Mouse (Mus musculus) limb, embryonic 12.5 days (tissue): ENCODE measurements around the gene Zfyve1. TPM values are rescaled to one million over a fixed set of nuclear protein-coding genes. Genes with fewer than 3 reads are reported as not detected.
A peak's percentile ranks its signal among the peaks of the same experiment; 100 is the strongest.
"Not testable (repeated sequence)": the region's sequence is repeated elsewhere in the genome, so short reads cannot be mapped to it uniquely, and the experiment has no call there.

Experiments used
- ATAC-seq: fragments of 200-750 bp; cut with Nextera tagmentation; 2 replicates; pipeline ENCODE4 v1.8.0; 2017; ENCODE audit warnings: low read depth, moderate TSS enrichment; ENCODE audit not compliant: insufficient number of reproducible peaks, insufficient read depth, low FRiP score, low TSS enrichment
- H3K27ac ChIP-seq: fragments of 300-500 bp; sonication (generic); 2 replicates; pipeline ENCODE4 v1.5.1; 2016; ENCODE audit warnings: mild to moderate bottlenecking, moderate library complexity
- H3K27me3 ChIP-seq: fragments of 300-500 bp; sonication (generic); 2 replicates; pipeline ENCODE4 v1.6.1; 2016; ENCODE audit warnings: mild to moderate bottlenecking, moderate library complexity
- H3K36me3 ChIP-seq: fragments of 300-500 bp; sonication (generic); 2 replicates; pipeline ENCODE4 v1.6.1; 2016; ENCODE audit warnings: mild to moderate bottlenecking, moderate library complexity
- H3K4me1 ChIP-seq: fragments of 300-500 bp; sonication (generic); replicated peaks from 2 replicates; pipeline ENCODE4 v1.6.1; 2016
- H3K4me2 ChIP-seq: fragments of 300-500 bp; sonication (generic); 2 replicates; pipeline ENCODE4 v1.6.1; 2016; ENCODE audit warnings: mild to moderate bottlenecking, moderate library complexity
- H3K4me3 ChIP-seq: fragments of 300-500 bp; sonication (generic); replicated peaks from 2 replicates; pipeline ENCODE4 v1.5.1; 2016; ENCODE audit warnings: mild to moderate bottlenecking
- H3K9ac ChIP-seq: fragments of 300-500 bp; sonication (generic); replicated peaks from 2 replicates; pipeline ENCODE4 v1.6.1; 2016; ENCODE audit warnings: mild to moderate bottlenecking, moderate library complexity
- H3K9me3 ChIP-seq: fragments of 300-500 bp; sonication (generic); 2 replicates; pipeline ENCODE4 v1.6.1; 2016; ENCODE audit warnings: mild to moderate bottlenecking, moderate library complexity
- WGBS: fragments of 180-500 bp; shearing (Covaris S2); methylation state at CpG from one replicate; pipeline ENCODE4 v1.1.7; 2016; 5-methylcytosine and 5-hydroxymethylcytosine counted together
- polyA plus RNA-seq: library from polyadenylated mRNA; unstranded; fragments of >200 nt; fragmentation: Nextera tagmentation; extraction: Ambion mirVana; gene quantifications from 2 replicates; pipeline ENCODE4 v1.2.1, GENCODE M21; 2016

The Zfyve1 gene
- polyA plus RNA-seq = 24.1 and 26.0 TPM in 2 replicates

DNA sequence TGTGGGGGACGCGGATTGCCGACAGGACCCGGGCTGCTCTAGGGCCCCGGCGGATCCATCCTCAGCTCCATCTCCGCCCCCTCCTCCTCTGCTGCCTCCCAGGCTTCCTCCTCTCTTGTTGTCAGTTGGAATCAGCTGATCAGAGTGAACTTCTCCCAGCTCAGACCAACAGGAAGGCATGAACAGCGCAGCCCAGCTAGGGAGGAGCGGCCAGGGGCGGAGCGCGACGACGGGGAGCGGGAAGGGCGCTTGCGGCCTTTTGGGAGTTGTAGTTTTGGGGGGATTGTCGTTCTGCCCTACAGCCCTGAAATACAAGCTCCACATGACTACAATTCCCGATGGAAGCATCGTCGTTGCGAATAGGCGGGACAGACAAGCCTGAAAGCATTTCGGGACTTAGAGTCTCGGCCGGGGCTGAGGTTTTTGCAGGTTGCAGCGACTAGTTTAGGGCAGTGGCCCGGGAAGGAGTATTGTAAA, at the start of gene Zfyve1:
Gene Zfyve1 (minus strand): TSS at position 198 of the 477 bp plus-strand sequence.
- peak; percentile 98 for ATAC-seq
- Histone ChIP-seq H3K36me3 (peaks cover 30% of the 10 kb centered on the region), H3K4me2 (peak within 1 kb of the TSS; percentile 58), H3K27me3 (no peaks in the 10 kb centered on the region), H3K9ac (peak within 1 kb of the TSS; percentile 91), H3K27ac (peak within 1 kb of the TSS; percentile 87), H3K9me3 (no peaks in the 10 kb centered on the region), H3K4me3 (peak within 1 kb of the TSS; percentile 94), H3K4me1 (peaks cover 6% of the 10 kb centered on the region; the same call in 1 of the 2 replicates)
- under 1% methylated on average over 28 of the region's 28 CpGs for WGBS

DNA sequence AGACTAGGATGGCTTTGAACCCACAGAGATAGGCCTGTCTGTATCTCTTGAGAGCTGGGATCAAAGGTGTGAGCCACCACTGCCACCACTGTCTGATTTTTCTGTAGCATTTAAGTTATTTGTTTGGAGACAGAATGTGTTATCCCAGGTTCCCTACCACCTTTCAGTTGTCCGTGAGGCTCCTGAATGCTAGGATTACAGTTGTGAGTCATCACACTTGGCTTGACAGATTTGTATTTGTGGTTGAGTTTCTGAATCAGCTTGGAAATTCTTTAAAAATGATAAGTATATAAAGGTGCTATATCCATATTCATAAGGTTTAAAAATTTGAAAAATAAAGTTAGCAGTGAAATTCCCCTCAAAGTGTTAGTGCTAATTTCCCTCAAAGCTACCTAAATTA, 46.1 kb upstream of the Zfyve1 start:
- H3K4me2 ChIP-seq = no peak overlapping the region
- H3K9ac ChIP-seq = no peak overlapping the region
- no peak overlapping the region for H3K4me3 ChIP-seq
- H3K27ac ChIP-seq = no peak overlapping the region
- no peaks in the 10 kb centered on the region for H3K9me3 ChIP-seq
- H3K27me3 ChIP-seq = no peaks in the 10 kb centered on the region
- 90% methylated on average over 1 of the region's 1 CpGs for WGBS
- H3K4me1 ChIP-seq = no peaks in the 10 kb centered on the region
- peaks cover 67% of the 10 kb centered on the region for H3K36me3 ChIP-seq
- ATAC-seq = no peak

DNA sequence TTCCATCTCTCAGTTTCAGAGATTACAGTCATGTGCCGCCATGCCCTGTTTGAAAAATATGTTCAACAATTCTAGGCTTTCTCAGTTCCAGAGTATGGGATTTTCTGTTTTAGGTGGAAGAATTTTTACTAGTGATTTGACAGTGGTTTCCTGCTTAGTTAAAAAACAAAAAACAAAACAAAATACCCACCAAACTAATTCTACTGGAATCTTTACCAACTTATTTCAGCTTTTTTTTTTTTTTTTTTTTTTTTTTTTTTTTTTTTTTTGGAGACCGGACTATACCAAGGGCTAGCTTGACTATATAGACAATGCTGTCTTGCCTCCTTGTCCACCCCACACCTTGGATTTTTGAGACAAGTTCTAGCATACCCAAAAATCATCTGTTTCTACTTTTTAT, 44.2 kb upstream of the Zfyve1 start:
- no peak for ATAC-seq
- WGBS = 91% methylated on average over 2 of the region's 2 CpGs
- Histone ChIP-seq H3K9ac (no peak overlapping the region), H3K9me3 (no peaks in the 10 kb centered on the region), H3K36me3 (peaks cover 68% of the 10 kb centered on the region), H3K4me1 (no peaks in the 10 kb centered on the region), H3K27me3 (no peaks in the 10 kb centered on the region), H3K4me2 (no peak overlapping the region), H3K4me3 (no peak overlapping the region), H3K27ac (no peak overlapping the region)

DNA sequence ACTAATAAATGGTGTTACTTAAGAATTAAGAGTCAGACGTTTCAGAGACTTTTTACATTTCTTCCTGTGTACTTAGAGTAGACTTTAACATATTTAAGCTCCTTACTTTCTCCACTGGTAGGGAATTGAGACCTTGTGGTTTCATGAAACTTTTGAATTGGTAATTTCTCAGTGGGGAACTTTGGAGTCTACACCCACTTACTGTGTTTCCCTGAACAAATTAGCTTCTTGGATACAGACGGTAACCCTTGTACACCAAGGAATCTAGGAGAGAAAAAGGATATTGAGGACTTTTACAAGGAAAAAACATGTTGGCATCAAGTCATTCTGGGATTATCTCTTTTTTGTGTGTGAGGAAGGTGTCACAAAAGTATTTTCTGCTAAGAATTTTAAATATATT, 36.8 kb upstream of the Zfyve1 start:
- 48% methylated on average over 2 of the region's 2 CpGs for WGBS
- Histone ChIP-seq H3K27ac (no peak overlapping the region), H3K27me3 (no peaks in the 10 kb centered on the region), H3K9ac (no peak overlapping the region), H3K4me3 (peak overlapping the region; percentile 12; the same call in 1 of the 2 replicates), H3K4me1 (peaks cover 6% of the 10 kb centered on the region; the same call in 1 of the 2 replicates), H3K9me3 (no peaks in the 10 kb centered on the region), H3K36me3 (peaks cover 32% of the 10 kb centered on the region), H3K4me2 (peak overlapping the region; percentile 70)
- ATAC-seq = no peak

DNA sequence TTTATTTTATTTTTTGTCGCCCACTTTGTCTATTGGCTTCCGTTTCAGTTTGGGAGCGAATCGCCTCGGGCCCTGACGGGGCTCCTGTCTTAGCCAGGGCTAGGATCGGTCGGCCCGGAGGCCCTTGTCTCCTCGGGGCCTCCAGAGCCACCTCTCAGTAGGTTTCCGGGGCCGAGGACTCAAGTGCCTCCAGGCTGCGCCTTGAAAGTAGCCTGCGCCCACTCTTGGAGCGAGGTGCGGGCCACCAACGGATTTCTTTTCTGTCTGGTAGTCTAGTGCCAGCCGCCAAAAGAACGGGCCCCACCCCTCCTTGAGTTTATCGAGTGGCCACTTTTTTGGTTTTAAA, 35.6 kb upstream of the Zfyve1 start:
- H3K4me1 ChIP-seq = peaks cover 6% of the 10 kb centered on the region; the same call in 1 of the 2 replicates
- H3K36me3 ChIP-seq = peaks cover 25% of the 10 kb centered on the region
- no peaks in the 10 kb centered on the region for H3K9me3 ChIP-seq
- ATAC-seq = peak; percentile 33
- no peaks in the 10 kb centered on the region for H3K27me3 ChIP-seq
- H3K4me2 ChIP-seq = peak overlapping the region; percentile 70
- peak overlapping the region; percentile 99 for H3K9ac ChIP-seq
- WGBS = 1% methylated on average over 20 of the region's 20 CpGs
- peak overlapping the region; percentile 94 for H3K4me3 ChIP-seq
- H3K27ac ChIP-seq = peak overlapping the region; percentile 97

DNA sequence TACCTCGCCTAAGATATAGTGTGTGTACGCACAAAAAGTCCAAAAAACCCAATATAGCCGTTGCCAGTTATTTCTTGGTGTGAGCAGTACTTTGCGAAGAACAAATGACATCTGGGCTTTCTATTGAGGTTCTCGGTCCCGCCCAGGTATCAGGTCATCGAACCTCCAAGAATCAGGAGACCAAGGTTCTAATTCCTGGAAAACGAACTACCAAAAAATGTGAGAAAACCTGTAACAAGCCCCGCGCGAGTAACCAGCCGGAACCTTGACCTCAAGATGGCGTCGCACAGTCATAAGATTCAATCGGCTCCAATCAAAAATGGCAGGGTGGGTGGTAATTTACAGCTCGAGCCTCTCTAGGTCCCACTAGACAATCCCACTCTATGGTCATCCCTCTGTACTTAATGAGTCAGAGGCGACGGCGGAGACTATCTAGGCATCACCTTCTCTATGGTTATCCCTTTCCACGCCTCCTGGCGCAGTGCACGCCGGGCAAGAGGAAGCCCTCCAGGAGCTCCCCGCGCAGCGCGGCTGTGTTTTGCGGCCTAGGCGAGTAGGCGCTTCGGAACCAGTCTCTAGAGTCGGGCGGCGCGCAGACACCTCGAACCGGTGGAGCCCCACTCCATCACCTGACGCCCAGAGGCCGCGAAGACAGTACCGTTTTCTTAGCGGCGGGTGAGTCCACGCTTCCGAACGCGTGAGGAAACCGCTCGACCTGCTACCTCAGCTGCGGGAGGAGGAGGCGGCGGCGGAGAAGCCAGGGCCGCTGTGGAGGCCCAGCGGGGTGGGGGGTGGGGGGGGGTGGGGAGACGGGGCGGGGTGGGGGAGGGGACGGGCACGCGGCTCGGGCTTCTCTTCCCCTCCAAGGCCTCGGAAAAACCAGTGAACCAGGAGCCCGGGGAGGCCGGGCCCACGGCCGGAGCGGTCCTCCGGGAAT, 35.0 kb upstream of the Zfyve1 start:
- Histone ChIP-seq H3K27ac (peak overlapping the region; percentile 97), H3K4me3 (peak overlapping the region; percentile 94), H3K27me3 (no peaks in the 10 kb centered on the region), H3K9ac (peak overlapping the region; percentile 99), H3K9me3 (no peaks in the 10 kb centered on the region), H3K36me3 (peaks cover 19% of the 10 kb centered on the region), H3K4me1 (peaks cover 6% of the 10 kb centered on the region; the same call in 1 of the 2 replicates), H3K4me2 (peak overlapping the region; percentile 70)
- peak; percentile 100 for ATAC-seq
- WGBS = under 1% methylated on average over 62 of the region's 68 CpGs

DNA sequence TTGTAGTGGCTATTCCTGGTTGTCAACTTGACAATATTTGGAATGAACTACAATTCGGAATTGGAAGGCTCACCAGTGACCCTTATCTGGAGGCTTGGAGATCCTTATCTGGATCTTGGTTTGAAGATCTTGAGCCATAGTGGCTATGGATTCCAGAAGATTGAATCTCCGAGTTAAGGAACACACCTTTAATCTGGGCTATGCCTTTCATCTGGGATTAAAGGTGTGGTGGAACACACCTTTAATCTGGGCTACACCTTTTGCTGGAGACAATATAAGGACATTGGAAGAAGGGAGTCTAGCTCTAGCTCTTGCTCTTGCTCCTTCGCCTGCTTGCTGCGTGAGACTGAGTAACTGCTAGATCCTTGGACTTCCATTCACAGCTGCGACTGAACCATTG, 33.9 kb upstream of the Zfyve1 start, which contains the start of gene Rbm25:
Gene Rbm25 (plus strand): TSS at position 301 of the 400 bp plus-strand sequence.
- H3K9ac ChIP-seq = peak within 1 kb of the TSS; percentile 99
- no CpG with 5 or more reads among the region's 5 CpGs for WGBS

DNA sequence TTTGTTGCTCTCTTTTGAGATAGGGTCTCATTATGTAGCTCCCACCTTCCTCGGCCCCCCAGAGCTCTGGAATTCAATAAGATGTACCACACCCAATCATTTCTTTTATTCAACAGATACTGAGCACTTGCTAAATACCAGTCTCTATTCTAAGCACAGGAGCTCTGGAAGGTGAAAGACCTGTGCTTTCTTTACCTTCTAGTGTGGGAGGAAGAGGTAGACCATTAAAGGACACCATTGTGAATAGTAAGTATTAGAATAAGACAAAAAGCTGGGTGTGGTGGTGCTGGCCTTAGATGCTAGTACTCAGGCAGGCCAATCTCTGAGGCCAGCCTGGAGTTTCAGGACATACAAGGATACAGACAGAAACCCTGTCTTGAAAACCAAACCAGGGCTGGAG, 27.3 kb upstream of the Zfyve1 start:
- H3K4me2 ChIP-seq = no peak overlapping the region
- ATAC-seq = no peak
- H3K36me3 ChIP-seq = no peaks in the 10 kb centered on the region
- H3K4me1 ChIP-seq = no peaks in the 10 kb centered on the region
- 96% methylated on average over 1 of the region's 1 CpGs for WGBS
- H3K27me3 ChIP-seq = no peaks in the 10 kb centered on the region
- no peak overlapping the region for H3K27ac ChIP-seq
- H3K9me3 ChIP-seq = no peaks in the 10 kb centered on the region
- H3K4me3 ChIP-seq = no peak overlapping the region
- H3K9ac ChIP-seq = no peak overlapping the region

More for the DNA sequence above, 33.9 kb upstream of the Zfyve1 start, which contains the start of gene Rbm25:
- peak within 1 kb of the TSS; percentile 97 for H3K27ac ChIP-seq
- not testable (repeated sequence) for ATAC-seq, H3K27me3 ChIP-seq, H3K9me3 ChIP-seq, H3K4me1 ChIP-seq, H3K36me3 ChIP-seq
- H3K4me2 ChIP-seq = peak within 1 kb of the TSS; percentile 64
- peak within 1 kb of the TSS; percentile 94 for H3K4me3 ChIP-seq

DNA sequence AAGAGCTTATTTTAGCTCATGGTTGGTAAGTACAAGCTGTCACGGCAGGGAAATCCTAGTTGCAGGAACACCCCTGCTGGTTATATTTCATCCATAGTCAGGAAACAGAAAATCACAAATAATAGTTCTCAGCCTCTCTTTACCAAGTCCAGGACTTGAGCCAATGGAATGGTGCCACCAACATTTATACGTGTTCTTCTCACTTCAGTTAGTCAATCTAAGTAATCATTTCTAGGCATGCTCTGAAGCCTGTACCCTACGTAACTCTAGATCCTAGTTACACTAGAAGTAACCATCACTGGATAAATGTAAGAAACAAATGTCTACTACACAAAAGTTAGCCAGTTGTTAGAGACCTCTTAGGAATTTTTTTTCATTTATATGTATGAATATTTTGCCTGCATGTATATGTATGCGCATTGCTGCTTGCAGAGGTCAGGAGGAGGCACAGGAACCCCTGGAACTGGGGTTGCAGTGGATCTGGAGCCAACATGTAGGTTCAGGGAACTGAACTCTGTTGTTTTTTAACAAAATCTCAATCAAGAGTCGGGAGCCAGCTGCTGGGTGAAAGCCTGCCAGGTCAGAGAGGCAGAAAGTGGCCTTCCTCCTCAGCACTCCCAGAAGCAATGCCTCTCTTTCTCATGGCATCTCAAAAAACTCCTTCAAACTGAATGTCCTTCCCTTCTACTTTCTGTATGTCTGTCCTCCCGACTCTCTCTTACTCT, 25.2 kb upstream of the Zfyve1 start:
- H3K27me3 ChIP-seq = no peaks in the 10 kb centered on the region
- H3K4me1 ChIP-seq = no peaks in the 10 kb centered on the region
- no peak overlapping the region for H3K27ac ChIP-seq
- H3K36me3 ChIP-seq = no peaks in the 10 kb centered on the region
- no peak overlapping the region for H3K9ac ChIP-seq
- no peak overlapping the region for H3K4me3 ChIP-seq
- no peaks in the 10 kb centered on the region for H3K9me3 ChIP-seq
- 79% methylated on average over 6 of the region's 6 CpGs for WGBS
- no peak overlapping the region for H3K4me2 ChIP-seq
- no peak for ATAC-seq

DNA sequence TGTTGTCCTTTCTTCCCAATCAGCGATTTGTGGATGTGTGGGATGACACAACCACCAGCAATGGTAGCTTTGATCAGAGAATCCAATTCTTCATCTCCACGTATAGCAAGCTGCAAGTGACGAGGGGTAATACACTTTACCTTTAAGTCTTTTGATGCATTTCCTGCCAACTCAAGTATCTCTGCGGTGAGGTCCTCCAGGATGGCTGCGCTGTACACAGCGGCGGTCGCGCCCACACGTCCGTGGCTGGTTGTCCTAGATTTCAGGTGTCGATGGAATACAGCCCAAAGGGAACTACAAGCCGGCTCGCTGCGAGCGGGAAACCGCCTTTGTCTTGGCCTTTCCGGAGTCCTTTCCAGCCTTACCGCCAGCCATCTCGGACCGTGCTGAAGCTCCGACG, 23.7 kb upstream of the Zfyve1 start:
- 62% methylated on average over 23 of the region's 23 CpGs for WGBS
- not testable (repeated sequence) for ATAC-seq
- H3K4me2 ChIP-seq = 0 out of 2 replicates have a peak overlapping the region, but pooled peaks have one; percentile 10

DNA sequence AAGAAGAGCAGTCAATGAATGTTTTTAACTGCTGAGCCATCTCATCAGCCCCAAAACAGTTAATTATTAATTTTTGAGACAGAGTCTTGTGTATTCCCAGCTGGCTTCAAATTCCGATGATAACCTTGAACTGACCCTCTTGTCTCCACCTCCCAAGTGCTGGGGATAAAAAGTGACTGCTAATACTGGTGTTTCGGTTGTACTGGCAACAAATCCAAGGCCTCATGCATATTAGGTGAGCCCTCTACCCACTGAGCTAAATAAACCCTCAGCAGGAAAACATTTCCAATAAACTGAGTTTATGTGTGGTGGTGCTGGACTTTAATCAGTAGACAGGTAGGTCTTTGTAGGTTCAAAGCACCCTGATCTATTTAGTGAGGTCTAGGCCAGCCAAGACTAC, 22.0 kb upstream of the Zfyve1 start:
- WGBS = 69% methylated on average over 2 of the region's 2 CpGs
- no peak overlapping the region for H3K9ac ChIP-seq
- H3K27ac ChIP-seq = no peak overlapping the region
- no peaks in the 10 kb centered on the region for H3K9me3 ChIP-seq
- ATAC-seq = no peak
- H3K4me1 ChIP-seq = no peaks in the 10 kb centered on the region
- H3K27me3 ChIP-seq = no peaks in the 10 kb centered on the region
- no peak overlapping the region for H3K4me3 ChIP-seq
- H3K36me3 ChIP-seq = no peaks in the 10 kb centered on the region
- no peak overlapping the region for H3K4me2 ChIP-seq

More for the DNA sequence above, 23.7 kb upstream of the Zfyve1 start:
- H3K9me3 ChIP-seq, H3K27me3 ChIP-seq, H3K4me3 ChIP-seq, H3K9ac ChIP-seq, H3K27ac ChIP-seq, H3K36me3 ChIP-seq, H3K4me1 ChIP-seq: not testable (repeated sequence)
